Comparison of ENCODE assay signal across 8 mouse cellular contexts in the genomic region with DNA sequence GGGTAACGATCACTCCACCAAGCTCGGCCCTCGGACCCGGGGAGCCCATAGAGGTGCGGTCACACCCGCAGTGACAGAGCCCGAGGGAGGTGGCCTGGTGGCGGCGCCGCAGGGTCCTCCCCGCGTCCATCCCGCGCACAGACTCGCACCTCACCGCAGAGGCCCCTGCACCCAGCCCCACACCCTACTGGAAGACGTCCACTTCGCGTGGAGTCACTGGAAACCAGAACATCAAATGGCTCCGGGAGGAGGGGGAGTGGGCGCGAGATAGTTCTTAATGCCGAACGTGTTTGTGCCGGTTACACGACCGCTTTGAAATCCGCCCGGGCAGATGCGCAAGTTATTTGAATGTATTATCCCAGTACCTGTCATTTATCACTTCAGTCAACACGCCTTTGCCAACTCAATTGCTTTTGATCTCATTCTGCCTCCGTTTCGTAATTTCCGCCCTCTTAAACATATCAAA. TPM values are rescaled to one million over a fixed set of nuclear protein-coding genes. Genes with fewer than 3 reads are reported as not detected.
A peak's percentile ranks its signal among the peaks of the same experiment; 100 is the strongest.
DNase-seq lines count a peak whose midpoint lies in the region; ATAC-seq and TF ChIP-seq lines count a peak whose summit lies in the region.

No protein-coding gene starts in this region.

- H3K4me1 ChIP-seq in forebrain, embryonic 10.5 days = peaks cover 48% of the 10 kb centered on the region
- H3K4me1 ChIP-seq in heart, embryonic 16.5 days (ENCODE audit: control insufficient read depth, insufficient read depth, low read length) = peaks cover 9% of the 10 kb centered on the region
- peaks cover 7% of the 10 kb centered on the region for H3K4me1 ChIP-seq in liver, postnatal 0 days (ENCODE audit: insufficient read depth)
- H3K4me1 ChIP-seq in neural tube, embryonic 13.5 days (replicated peaks) = peaks cover 43% of the 10 kb centered on the region
- H3K4me1 ChIP-seq in thymus, adult 2 months (replicated peaks; ENCODE audit: control insufficient read depth, insufficient read depth, low read length) = no peaks in the 10 kb centered on the region

- peak overlapping the region; percentile 75 for H3K4me3 ChIP-seq in forebrain, embryonic 10.5 days
- peak overlapping the region; percentile 86 for H3K4me3 ChIP-seq in heart, embryonic 16.5 days (ENCODE audit: low read length)
- peak overlapping the region; percentile 57 for H3K4me3 ChIP-seq in liver, postnatal 0 days (ENCODE audit: low read depth, low read length)
- H3K4me3 ChIP-seq in neural tube, embryonic 13.5 days = peak overlapping the region; percentile 64
- peak overlapping the region; percentile 81 for H3K4me3 ChIP-seq in thymus, adult 2 months (ENCODE audit: control insufficient read depth, insufficient read depth, low read length)

- H3K36me3 ChIP-seq in forebrain, embryonic 10.5 days (replicated peaks) = no peaks in the 10 kb centered on the region; the same call in 1 of the 2 replicates
- H3K36me3 ChIP-seq in heart, embryonic 16.5 days (ENCODE audit: control insufficient read depth, insufficient read depth) = peaks cover 4% of the 10 kb centered on the region; the same call in 1 of the 2 replicates
- H3K36me3 ChIP-seq in liver, postnatal 0 days (replicated peaks; ENCODE audit: insufficient read depth, low read length) = no peaks in the 10 kb centered on the region
- H3K36me3 ChIP-seq in neural tube, embryonic 13.5 days = no peaks in the 10 kb centered on the region
- H3K36me3 ChIP-seq in thymus, adult 2 months (ENCODE audit: control insufficient read depth, insufficient read depth, low read length) = no peaks in the 10 kb centered on the region

- TF ChIP-seq EP300 in liver, postnatal 0 days (IDR thresholded peaks at IDR 0.05; ENCODE audit: low read depth) = no peak

- peak; percentile 82 for DNase-seq in A20 (ENCODE audit: low read depth, low spot score)
- peak; percentile 71 for DNase-seq in adrenal gland, postnatal 10 days
- DNase-seq in forebrain, embryonic 10.5 days (ENCODE audit: extremely low spot score, low spot score) = peak; percentile 57
- peak; percentile 55 to 71 for DNase-seq in kidney, postnatal 25 days
- peak; percentile 60 for DNase-seq in liver, postnatal 0 days
- peak; percentile 67 for DNase-seq in thymus, adult 2 months

- peak overlapping the region; percentile 89 for H3K27ac ChIP-seq in forebrain, embryonic 10.5 days
- H3K27ac ChIP-seq in heart, embryonic 16.5 days (ENCODE audit: low read length) = peak overlapping the region; percentile 95
- H3K27ac ChIP-seq in liver, postnatal 0 days (ENCODE audit: low read depth) = peak overlapping the region; percentile 85
- H3K27ac ChIP-seq in neural tube, embryonic 13.5 days (replicated peaks) = peak overlapping the region; percentile 92
- H3K27ac ChIP-seq in thymus, adult 2 months (ENCODE audit: control insufficient read depth, insufficient read depth, low read length) = peak overlapping the region; percentile 84

- H3K9me3 ChIP-seq in forebrain, embryonic 10.5 days = no peaks in the 10 kb centered on the region
- H3K9me3 ChIP-seq in heart, embryonic 16.5 days (replicated peaks; ENCODE audit: control insufficient read depth, low read length) = no peaks in the 10 kb centered on the region
- no peaks in the 10 kb centered on the region for H3K9me3 ChIP-seq in liver, postnatal 0 days (ENCODE audit: low read length)
- no peaks in the 10 kb centered on the region for H3K9me3 ChIP-seq in neural tube, embryonic 13.5 days

- peak overlapping the region; percentile 90 for H3K4me2 ChIP-seq in heart, embryonic 16.5 days (ENCODE audit: low read depth, low read length)
- H3K4me2 ChIP-seq in liver, postnatal 0 days (ENCODE audit: low read depth, low read length) = peak overlapping the region; percentile 84
- peak overlapping the region; percentile 93 for H3K4me2 ChIP-seq in neural tube, embryonic 13.5 days

- peak overlapping the region; percentile 89 for H3K9ac ChIP-seq in heart, embryonic 16.5 days (ENCODE audit: low read length)
- H3K9ac ChIP-seq in liver, postnatal 0 days (replicated peaks) = peak overlapping the region; percentile 66
- peak overlapping the region; percentile 84 for H3K9ac ChIP-seq in neural tube, embryonic 13.5 days

- WGBS in forebrain, embryonic 10.5 days = 0% methylated on average over 34 of the region's 34 CpGs
- WGBS in heart, embryonic 16.5 days = under 1% methylated on average over 34 of the region's 34 CpGs
- WGBS in liver, postnatal 0 days (ENCODE audit: insufficient replicate concordance) = under 1% methylated on average over 33 of the region's 34 CpGs
- WGBS in neural tube, embryonic 13.5 days = 0% methylated on average over 34 of the region's 34 CpGs
- 0% methylated on average over 34 of the region's 34 CpGs for WGBS in thymus, adult 2 months

- no peak for TF ChIP-seq POLR2A in thymus, adult 2 months (IDR thresholded peaks at IDR 0.05; ENCODE audit: control insufficient read depth, extremely low read depth, insufficient read depth, low read length, poor library complexity)

- TF ChIP-seq CTCF in liver, postnatal 0 days (IDR thresholded peaks at IDR 0.05; ENCODE audit: low read depth) = 0 out of 2 replicates have a peak, but pooled peaks have one; percentile 14
- no peak for TF ChIP-seq CTCF in thymus, adult 2 months (IDR thresholded peaks at IDR 0.05; ENCODE audit: borderline replicate concordance, control insufficient read depth, extremely low read depth, insufficient read depth, low read length, poor library complexity)

- peaks cover 18% of the 10 kb centered on the region for H3K27me3 ChIP-seq in forebrain, embryonic 10.5 days (ENCODE audit: poor library complexity, severe bottlenecking)
- no peaks in the 10 kb centered on the region for H3K27me3 ChIP-seq in heart, embryonic 16.5 days (ENCODE audit: control insufficient read depth, insufficient read depth, low read length)
- H3K27me3 ChIP-seq in liver, postnatal 0 days (ENCODE audit: insufficient read depth, low read length) = no peaks in the 10 kb centered on the region
- no peaks in the 10 kb centered on the region for H3K27me3 ChIP-seq in neural tube, embryonic 13.5 days
- H3K27me3 ChIP-seq in thymus, adult 2 months (ENCODE audit: control insufficient read depth, insufficient read depth, low read length) = no peaks in the 10 kb centered on the region

- ATAC-seq in heart, embryonic 16.5 days (replicated peaks; ENCODE audit: extremely low read depth, insufficient read depth, low FRiP score) = peak; percentile 38
- ATAC-seq in liver, postnatal 0 days = peak; percentile 53
- peak; percentile 55 for ATAC-seq in neural tube, embryonic 13.5 days (ENCODE audit: low read depth)

RNA-seq across cellular contexts. Expression of gene Arid5b, which starts 1.5 kb away (rescaled TPM):
- total RNA-seq in adrenal gland, postnatal 10 days (2021) = 10 to 100 TPM; 25.8 to 31.5 TPM
- polyA plus RNA-seq in forebrain, embryonic 10.5 days (2016; fragmentation: Nextera tagmentation; extraction: Ambion mirVana) = 9.4 and 10.5 TPM in 2 replicates
- 19.5 and 19.6 TPM in 2 replicates for polyA plus RNA-seq in heart, embryonic 16.5 days (2015; fragmentation: Nextera tagmentation; extraction: Ambion mirVana)
- 8.1 and 12.2 TPM in 2 replicates for polyA plus RNA-seq in liver, postnatal 0 days (2015; fragmentation: Nextera tagmentation; extraction: Ambion mirVana)
- 21.5 and 22.3 TPM in 2 replicates for polyA plus RNA-seq in neural tube, embryonic 13.5 days (2015; fragmentation: Nextera tagmentation; extraction: Ambion mirVana)
- polyA plus RNA-seq in thymus, adult 2 months (2012; rRNA removed) = 4.0 and 4.6 TPM in 2 replicates

Comparison
In these comparisons a context has a peak if more than half of its experiments do, and no peak if none do; other contexts are left out.
1. Peak in every context shown above with its lines: DNase-seq, ATAC-seq, H3K4me3 ChIP-seq and H3K27ac ChIP-seq.